Mouse (Mus musculus) thymus, postnatal 36 days (tissue): ENCODE results near the gene Zfp536.

Experiments used
- DNase-seq, 2 experiments: peaks; one replicate each; pipeline ENCODE4 v3.0.0; 2022; ENCODE audit warnings: mixed read lengths in 2 of 2

Gene Zfp536

DNA sequence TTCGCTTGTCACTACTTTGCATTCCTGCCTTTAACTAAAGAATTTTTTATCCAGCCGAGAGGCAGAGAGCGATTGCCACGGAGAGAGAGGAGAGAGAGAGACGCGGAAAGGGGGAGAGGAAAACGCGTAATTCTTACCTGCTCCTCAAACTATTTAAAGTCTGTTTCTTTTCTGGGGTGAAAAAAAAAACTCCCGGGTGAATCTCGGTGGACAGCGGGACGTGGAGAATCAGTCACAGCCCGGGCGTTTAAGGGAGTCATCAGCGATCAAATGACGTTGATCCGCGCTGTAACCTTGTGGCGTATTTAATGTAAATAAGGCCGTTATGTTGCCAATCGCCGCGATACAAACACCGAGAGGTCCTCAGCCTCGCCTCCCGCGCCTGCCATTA, at the start of gene Zfp536:
Zfp536 (minus strand) TSS at position 330 of the 391 bp plus-strand sequence.
- DNase-seq: no peak

DNA sequence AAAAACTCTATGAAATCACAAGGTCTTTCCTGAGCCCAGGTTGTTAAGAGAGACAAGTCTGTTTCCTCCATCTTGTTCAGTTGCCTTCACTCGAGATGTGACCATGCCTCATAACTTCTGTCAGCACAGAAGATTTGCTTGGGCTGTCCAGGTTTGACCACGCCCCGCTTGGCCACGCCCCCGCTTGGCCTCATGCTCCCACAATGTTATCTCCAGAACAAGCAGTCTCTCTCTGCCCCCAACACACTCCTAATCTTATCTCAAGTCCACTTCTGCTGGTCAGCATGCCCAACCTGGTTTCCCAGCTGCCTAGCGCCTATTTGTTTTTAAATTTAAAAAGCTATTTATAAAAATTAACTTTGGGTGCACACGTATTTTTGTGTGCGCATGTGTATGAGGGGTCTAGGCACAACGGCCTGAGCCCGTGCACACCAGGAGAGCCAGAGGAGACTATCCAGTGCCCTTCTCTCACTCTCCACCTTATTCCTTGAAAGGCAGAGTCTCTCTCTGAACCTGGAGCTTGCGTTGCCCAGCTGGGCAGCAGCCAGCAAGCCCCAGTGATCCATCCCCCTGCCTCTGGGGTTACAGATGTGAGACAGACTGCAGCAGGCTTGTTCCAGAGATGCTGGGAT, 47.3 kb upstream of the Zfp536 start:
- DNase-seq: no peak

GRCm38 (mm10) chr7:37818631-37819340, 45.3 kb upstream of the Zfp536 start:
- DNase-seq: no peak

GRCm38 (mm10) chr7:37816901-37817300, 43.5 kb upstream of the Zfp536 start:
- DNase-seq: no peak

- DNase-seq: no peak
These were observed 41.5 kb upstream of the Zfp536 start for GRCm38 (mm10) chr7:37814844-37815406.

- no peak for DNase-seq
These were observed 40.2 kb upstream of the Zfp536 start for GRCm38 (mm10) chr7:37813676-37814075.

DNA sequence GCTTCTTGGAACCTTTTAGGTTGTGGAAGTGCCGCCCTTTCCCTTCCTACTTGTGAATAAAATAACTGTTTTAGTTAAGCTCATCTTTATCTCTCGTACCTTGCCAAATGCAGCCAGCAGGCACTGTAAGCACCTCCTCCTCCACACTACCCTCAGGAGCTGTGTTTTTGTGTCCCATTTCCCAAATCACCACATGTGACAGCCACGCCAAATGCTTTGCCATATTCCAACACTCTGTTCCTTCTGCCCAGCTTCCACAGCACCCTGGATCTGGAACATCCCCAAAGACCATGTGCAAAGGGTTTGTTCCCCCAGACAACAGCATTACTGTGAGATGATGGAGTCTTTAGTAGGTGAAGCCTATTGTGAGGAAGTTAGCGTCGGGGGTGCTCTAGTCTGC, 36.5 kb upstream of the Zfp536 start:
- DNase-seq: no peak

DNA sequence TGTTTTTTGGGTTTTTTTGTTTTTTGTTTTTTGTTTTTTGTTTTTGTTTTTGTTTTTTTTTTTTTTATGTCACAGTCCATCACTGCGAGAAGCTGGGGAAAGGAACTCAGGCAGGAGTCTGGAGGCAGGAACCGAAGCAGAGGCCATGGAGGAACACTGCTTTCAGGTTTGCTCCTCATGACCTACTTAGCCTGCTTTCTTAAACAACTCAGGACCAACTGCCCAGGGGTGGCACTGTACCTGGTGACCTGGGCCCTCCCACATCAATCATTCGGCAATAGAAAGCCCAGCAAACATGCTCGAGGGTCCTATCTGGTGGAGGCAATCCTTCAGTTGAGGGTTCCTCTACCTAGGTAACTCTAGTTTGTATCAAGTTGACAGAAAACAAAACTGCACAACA, 35.6 kb upstream of the Zfp536 start:
- no peak for DNase-seq

- DNase-seq: no peak
These were observed 27.7 kb upstream of the Zfp536 start for GRCm38 (mm10) chr7:37801160-37801559.

- DNase-seq: no peak
These were observed 15.3 kb upstream of the Zfp536 start for GRCm38 (mm10) chr7:37788721-37789120.

DNA sequence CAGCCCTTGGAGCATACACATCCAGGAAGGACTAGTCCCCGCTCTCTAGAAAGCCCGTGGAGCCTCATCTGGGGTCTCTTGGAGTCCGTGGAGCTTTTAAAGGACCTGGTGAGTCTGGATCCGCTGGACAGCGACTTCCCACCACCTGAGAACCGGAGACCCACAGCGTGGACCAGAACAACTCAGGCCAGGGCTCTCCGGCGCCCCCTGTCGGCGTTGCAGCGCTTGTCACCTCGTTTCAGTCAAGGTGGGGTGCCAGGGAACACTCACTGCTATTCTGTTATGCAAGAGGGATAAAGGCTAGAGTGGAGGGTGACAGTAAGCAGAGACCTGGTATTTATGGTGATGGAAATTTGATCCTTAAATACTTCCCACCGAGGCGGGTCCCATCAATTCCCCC, 2.1 kb upstream of the Zfp536 start:
- peak; percentile 27 to 36 for DNase-seq

DNA sequence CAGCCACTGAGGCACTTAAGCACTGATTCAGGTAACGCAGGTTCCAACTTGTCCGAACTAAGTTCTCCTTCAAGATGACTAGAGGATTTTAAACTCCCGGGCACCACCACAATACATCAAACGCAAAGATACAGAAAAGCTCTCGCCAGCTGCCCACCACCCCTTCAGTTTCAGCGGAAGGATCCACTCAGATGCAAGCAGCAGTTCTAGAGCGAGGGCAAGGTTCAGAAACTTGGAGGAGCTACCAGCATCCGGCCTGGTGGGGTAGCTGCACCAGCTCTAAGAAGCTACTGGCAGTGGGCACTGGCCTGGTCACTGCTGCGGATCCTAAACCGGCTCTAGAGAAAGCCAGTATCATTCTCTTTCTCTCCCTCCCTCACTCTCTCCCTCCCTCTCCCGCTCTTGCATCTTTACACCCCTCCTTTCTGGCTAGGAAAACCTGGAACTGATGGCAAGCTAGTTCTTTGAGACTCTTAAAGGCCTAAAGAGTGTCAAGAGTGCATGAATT, 1.1 kb upstream of the Zfp536 start:
- no peak for DNase-seq

GRCm38 (mm10) chr7:37773906-37774305, 465 bp upstream of the Zfp536 start:
- no peak for DNase-seq

DNA sequence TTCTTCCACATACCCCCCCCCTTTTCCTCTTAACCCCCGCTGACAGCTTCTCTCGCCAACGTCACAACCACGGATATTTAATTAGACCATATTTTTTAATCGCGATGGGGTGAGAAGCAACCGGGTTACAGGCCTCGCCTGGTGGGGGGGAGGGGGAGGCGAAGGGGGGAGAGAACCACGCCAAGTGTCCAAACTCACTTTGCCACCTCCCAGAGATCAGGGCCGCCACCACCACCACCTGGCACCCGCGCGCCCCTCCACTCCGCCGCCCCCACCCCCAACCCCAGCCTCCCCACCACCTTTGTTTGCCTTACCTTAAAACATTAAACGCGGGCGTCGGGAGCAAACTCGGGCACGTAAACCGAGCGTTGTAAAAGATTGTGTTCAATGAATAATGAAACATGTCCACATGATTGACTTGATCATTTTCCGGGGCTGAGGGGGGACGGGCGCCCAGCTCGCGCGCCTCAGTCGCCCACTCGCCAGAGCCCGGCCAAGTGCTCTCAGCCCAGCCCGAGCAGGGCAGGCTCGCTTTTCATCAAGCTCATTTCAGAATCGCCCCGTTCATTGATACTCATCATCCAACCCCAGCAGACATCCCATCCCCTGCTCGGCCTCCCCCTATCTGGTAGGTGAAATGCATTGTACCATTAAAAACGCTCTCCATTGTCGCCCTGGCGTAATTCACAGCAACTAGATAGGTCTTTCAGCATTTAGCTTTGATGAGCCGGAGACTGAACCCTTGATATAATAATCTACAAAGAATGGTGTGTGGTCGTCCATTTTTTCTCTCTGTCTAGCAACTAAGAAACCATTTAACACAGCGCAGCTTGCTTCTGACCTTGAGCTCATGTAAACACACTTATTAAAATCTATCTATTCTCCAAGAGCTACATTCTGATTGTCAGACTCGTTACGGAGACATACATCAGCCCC, 797 bp downstream of the Zfp536 start:
- DNase-seq: no peak

GRCm38 (mm10) chr7:37771491-37772375, 1.7 kb downstream of the Zfp536 start:
- no peak for DNase-seq

DNA sequence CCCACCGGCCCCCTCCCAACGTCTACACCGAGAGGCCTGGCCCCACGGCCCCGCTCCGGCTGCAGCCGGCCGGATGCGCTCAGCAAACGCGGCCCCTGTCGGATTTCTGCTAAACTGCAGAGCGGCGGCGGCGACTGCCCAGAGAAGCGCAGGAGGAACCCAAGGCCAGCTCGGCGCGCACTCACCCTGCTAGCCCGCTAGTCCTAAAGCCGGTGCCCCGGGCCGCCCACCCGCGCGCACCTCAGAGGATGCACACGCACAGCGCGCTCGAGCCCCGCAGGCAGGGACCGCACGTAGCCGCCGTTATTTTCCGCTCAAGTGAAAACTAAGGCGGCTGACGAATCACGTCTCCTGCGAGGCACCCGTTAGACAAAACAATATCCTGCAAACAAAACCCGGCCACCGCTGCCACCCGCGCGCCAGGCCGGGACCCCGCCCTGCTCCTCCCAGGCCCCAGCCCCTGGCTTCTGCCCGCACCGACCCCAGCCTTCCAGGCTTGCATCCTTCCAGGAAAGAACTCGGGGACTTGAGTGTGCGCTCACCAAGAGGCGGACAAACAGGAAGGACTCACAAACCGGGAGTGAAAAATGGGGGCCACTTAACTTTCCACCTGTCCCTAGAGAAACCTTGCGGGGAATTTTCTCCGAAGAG, 2.9 kb downstream of the Zfp536 start:
- peak; percentile 16 to 23 for DNase-seq

- DNase-seq: no peak
These were observed 3.7 kb downstream of the Zfp536 start for GRCm38 (mm10) chr7:37769526-37770399.

DNA sequence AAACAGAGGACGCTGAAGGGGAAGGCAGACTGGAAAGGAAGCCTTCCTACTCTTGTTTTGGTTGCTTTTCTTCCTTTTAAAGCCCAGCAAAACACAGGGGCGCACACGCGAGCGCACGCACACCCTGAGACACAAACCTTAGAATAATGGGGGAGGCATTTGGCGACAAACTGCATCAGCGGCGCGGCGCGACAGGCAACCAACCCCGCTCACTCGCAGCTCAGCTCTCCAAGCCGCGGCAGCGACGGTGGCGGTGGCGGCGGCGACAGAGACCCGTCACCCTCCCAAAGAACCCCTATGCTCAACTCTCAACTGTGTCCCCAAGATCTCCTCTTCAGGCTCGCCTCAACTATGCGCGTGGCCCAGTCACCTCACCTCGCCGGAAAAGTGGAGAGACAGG, 4.4 kb downstream of the Zfp536 start:
- no peak for DNase-seq

DNA sequence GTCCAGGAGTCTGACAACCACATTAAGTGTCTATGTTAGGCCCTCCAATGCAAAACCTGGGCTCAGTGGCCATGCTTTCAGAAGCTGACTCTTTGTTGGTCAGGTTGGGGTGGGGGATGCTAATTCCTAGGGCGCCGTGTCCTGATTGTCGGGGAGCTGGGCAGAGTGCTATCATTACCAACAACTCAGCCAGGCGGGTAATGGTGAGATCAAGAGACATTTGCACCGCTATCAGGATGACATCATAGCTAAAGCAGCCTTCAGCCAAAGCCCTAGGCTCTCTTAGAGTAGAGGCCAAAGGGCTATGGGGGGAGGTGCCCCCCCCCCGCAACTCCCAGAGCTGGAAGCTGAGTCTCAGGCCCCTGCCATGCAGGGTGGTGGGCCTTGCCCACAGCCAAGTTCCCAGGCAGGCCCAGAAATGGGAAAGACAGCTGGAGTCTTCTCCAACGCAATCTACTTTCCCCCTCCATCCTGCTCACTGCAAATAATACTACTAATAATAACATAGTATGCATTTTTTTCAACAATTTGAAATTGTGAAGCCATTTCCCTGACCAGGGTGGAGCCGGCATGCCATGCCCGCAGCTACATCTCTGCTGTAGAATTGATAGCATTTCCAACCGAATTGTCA, 5.0 kb downstream of the Zfp536 start:
- DNase-seq: no peak

GRCm38 (mm10) chr7:37758886-37759285, 14.6 kb downstream of the Zfp536 start:
- DNase-seq: no peak
